Mouse (Mus musculus) 3134 (cell line): ENCODE results near the gene Myo1b.
A peak's percentile ranks its signal among the peaks of the same experiment; 100 is the strongest.

Source experiments
- DNase-seq: peaks from one replicate; pipeline ENCODE4 v3.0.0-alpha.2; 2011; ENCODE audit warnings: low spot score; ENCODE audit not compliant: insufficient read length; ENCODE audit errors: extremely low read depth

Gene Myo1b

DNA sequence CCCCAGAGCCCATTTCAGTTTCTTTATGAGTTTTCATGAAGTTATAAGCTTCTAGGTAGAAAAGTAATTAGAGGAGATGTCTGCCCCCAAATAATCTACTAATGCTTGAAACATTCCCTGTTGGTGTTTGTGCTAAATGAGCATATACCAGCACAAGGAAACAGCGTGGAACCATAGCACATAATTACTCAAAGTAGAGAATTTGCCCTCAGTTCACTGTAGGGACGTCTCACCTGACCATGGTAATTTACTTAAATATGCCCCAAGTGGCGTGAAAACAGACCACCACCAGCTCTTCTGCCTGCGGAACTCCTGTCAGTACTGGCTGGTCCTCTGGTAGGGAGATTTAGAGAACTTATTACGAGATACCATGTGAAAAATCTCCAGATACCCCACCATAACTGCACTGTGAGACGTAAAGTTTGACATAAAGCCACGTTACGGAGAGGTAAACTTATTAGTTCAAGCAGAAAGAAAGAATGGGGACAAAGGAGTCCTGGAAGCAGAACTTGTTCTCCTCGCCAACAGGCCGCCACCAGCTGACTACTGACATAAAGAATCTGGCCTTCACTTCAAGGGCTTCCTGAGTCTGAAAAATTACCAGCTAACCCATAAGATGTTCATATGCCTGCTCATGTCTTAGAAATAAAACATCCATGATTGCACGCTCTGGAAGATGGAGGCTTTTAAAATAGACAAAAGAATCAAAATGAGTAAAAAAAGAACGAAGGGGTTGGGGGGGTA, 111.4 kb downstream of the Myo1b start:
- no peak for DNase-seq

DNA sequence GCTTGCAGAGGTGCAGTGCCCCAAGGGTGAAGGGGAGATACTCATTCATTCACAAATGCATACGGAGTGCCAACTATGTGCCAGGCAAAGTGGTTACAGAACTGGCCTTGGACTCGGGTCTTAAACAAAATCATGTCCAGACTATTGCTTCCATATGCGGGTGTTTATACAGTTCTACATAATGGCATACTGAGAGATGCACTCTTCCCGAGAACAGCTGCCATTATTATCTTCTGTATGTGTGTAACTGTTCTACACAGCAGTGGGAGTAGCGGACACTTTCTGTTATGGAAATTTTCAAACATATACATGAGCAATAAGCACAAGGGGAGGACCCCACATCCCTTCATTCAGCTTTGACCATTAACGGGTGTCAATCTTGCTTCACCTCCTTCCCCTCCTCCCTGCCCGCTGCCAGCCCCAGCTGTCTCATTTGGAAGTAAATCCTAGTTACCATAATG, 117.8 kb downstream of the Myo1b start:
- DNase-seq, result no peak

DNA sequence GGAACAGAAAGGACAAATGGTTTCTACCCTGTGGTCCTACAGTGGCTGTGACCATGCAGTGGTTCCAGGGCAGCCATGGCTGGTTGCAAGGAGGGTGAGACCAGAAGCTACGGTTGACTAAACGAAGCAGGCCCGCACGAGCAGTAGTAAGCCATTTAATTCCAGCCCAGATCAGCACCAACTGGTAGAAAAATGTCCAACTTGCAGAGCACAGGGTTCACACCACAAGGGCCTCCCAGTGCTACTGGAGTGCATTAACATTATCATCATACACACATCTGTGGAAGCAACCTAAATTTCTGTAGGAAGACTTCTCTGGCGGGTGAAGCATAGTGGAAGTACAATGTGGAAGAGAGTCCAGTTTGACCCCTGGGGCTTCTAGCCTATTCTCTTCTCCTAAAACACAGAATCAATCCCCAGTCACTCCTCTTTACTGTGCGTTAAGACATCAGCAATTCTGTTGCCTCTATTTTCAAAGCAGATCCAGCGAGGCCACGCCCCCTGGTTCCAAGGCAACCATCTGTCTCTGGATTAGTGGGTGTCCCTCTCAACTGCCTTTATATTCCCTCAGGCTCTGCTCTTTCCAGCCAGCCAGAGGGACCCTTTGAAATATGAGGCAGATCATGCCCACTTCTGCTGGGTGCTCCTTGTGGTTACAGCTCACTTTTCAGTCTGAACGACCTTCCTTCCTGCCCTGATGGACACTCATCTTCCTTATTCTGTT, 120.1 kb downstream of the Myo1b start:
- no peak for DNase-seq

GRCm38 (mm10) chr1:51789269-51789668, 126.6 kb downstream of the Myo1b start:
- DNase-seq, result peak; percentile 81

DNA sequence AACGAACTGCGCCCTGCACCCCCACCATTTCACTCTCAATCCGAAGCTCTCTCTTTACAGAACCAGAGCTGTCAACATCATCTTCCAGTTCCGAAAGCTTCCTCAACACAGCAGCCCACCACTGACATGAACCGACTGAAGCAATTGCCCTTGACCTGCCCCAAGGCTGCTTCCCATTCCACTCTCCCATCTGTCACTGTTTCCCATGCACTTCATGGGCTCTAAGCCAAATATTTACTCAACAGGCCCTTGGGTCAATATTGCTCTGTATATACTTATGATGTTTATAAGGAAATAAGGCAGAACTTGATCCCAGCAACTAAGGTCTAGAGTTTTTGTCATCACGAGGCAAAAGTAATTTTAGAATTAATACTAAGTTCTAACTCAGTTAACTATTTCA, 133.8 kb downstream of the Myo1b start:
- DNase-seq, result no peak

DNA sequence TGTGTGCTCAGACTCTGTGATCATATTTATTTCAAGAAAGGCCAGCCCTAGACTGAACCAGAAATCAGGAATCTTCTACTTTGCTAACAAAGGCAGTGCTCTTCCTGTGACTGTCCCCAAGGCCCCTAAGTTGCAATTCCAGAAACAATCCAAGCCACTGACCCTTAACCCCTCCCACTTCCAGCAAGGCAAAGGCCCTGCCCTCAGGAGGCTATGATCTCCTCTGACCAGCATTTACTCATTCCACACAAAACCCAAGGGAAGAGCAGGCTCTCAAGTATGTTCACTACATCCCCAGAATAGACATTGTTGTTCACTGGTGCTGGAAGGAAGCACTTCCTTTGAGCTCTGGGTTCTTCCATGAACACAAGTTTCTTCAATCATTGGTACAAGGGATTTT, 135.5 kb downstream of the Myo1b start:
- no peak for DNase-seq

DNA sequence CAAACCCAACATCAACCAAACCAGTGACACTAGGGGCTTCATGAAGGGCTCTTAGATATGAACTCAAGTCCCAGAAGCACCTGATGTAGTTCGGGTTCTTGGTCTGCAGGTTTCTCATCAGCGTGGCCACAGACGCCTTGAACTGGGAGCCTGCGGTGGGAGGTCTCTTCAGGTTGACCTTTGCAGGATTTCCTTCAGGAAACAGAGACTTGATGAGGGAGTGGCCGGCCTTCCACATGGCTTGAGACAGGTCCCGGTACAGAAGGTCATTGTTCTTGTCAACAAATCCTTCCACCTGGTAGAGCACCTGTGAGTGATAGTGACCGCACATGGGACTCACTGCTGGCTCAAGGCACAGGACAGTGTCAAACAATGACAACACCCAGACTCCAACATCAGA, 137.6 kb downstream of the Myo1b start:
- DNase-seq, result no peak

- DNase-seq, result no peak
These were observed 145.4 kb downstream of the Myo1b start for GRCm38 (mm10) chr1:51770504-51770871.

- DNase-seq, result no peak
These were observed 145.9 kb downstream of the Myo1b start for GRCm38 (mm10) chr1:51769815-51770503.

GRCm38 (mm10) chr1:51766271-51766670, 149.6 kb downstream of the Myo1b start:
- DNase-seq, result no peak

GRCm38 (mm10) chr1:51765156-51765555, 150.7 kb downstream of the Myo1b start:
- no peak for DNase-seq

DNA sequence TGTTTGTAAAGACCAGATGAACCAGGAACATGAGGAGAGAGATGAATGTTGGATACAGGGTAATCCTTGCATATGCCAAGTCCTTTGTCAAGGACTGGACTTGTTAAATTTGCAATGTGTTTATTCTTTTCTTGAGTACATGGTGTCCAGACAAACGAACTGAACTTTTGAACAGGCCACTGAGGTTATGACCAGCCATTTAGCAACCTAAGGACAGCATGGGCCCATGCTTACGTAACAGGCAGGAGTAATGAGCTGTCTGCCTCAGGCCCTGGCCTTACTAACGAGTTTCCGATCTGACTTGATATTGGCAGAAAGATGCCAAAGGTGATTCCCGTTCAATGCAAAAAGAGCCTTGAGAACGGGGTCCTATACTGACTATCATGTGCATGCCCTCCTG, 156.2 kb downstream of the Myo1b start:
- no peak for DNase-seq

GRCm38 (mm10) chr1:51758326-51759109, 157.4 kb downstream of the Myo1b start:
- DNase-seq, result no peak

DNA sequence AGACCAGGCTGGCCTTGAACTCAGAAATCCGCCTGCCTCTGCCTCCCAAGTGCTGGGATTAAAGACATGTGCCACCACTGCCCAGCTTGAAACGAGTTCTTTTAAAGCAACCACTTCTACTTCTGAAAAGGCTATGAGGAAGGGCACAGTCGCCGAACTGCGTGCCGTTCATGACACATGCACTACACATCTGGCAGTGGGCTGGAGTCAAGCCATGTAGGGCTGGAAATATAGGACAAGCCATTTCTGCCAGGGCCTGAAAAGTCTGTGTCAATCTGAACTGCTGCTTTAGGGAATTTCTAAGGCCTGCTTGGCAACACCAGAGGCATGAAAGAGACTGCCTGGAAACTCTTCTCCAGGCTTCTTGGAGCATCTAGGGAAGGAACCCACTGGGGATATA, 162.2 kb downstream of the Myo1b start:
- peak; percentile 52 for DNase-seq

GRCm38 (mm10) chr1:51751006-51751405, 164.9 kb downstream of the Myo1b start:
- DNase-seq, result no peak

- no peak for DNase-seq
These were observed 167.6 kb downstream of the Myo1b start for GRCm38 (mm10) chr1:51748306-51748705.

GRCm38 (mm10) chr1:51747494-51747893, 168.4 kb downstream of the Myo1b start:
- DNase-seq, result peak; percentile 67

- peak; percentile 10 for DNase-seq
These were observed 169.1 kb downstream of the Myo1b start for GRCm38 (mm10) chr1:51746711-51747240.

DNA sequence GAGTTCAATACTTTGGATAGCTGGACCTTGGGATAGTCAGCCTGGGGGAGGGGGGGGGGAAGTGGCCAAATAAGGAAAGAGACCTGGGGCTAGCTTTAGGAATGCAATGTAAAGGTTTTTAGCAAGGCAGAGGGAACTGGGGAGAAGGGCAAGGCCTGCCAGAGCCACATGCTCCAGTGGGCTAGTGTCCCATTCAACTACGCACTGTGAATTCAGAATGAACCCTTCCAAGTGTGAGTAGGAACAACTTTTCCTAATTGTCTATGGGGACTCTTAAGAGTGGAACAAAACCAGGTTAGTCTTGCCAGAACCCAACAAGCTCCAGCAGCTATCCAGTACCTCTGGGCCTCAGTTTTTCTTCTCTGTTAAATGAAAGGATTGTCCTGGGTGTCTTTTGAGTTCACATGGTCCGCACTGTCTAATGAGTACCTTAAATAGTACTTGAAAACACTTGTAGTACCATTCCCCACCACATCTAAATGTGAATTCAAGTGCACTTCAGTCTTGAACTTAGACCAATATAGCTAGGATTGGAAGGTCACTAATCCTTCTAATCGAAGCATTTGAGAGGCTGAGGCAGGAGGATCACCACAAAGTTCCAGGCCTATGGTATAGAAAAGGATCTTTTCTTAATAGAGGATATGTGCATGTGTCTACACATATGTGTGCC, 172.0 kb downstream of the Myo1b start:
- DNase-seq, result no peak

DNA sequence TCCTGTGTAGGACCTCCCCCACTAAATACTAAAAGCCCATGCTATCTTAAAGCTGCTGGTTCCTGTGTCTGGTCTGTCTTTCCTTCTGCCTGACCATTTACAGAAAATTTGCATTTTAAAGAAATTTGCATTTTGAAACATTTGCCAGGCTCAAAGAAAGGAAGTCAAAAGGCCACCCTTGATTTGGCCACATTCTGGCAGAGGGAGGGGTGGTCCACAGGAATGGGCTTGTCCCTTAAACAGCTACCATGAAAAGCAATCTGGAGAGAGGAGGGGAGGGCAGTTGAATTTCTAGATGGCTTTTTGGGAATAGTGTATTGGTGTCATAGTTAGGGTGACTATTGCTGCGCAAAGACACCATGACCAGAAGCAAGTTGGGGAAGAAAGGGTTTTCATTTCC, 173.3 kb downstream of the Myo1b start:
- no peak for DNase-seq
